Mouse (Mus musculus) embryonic stem cell, embryonic (primary cell): ENCODE data around the gene Trpm3.
"Not testable (repeated sequence)": the region's sequence is repeated elsewhere in the genome, so short reads cannot be mapped to it uniquely, and the experiment has no call there.

Experiments used
- CTCF ChIA-PET, 4 experiments: fragments of 300-600 bp in 2 of 4; fragments of 350-600 bp in 2 of 4; sonication (Branson Sonifier 250); formaldehyde crosslinking; loops; one replicate each; lab custom pipeline; 2022; ENCODE audit warnings: inconsistent platforms in 2 of 4; lab: Charles Lee
- POLR2A ChIA-PET, 4 experiments: fragments of 300-600 bp in 2 of 4; fragments of 350-600 bp in 2 of 4; sonication (Branson Sonifier 250); formaldehyde crosslinking; loops; one replicate each; lab custom pipeline; 2022; ENCODE audit warnings: antibody characterized with exemption in 4 of 4, inconsistent platforms in 1 of 4; lab: Charles Lee

Gene Trpm3

GRCm38 (mm10) chr19:22994531-22994930 is 855.7 kb downstream of the Trpm3 start:
- ChIA-PET CTCF (no interaction called here), POLR2A (interaction anchor here in 1 of 4 experiments (0.7 kb wide), 1 partner anchor 264 kb away, joined by 4 read pairs; no protein-coding TSS in a partner anchor)

- CTCF ChIA-PET: interaction anchor here in 1 of 4 experiments (1.2 kb wide), 1 partner anchor 60 kb away, joined by 3 read pairs; no protein-coding TSS in a partner anchor
- POLR2A ChIA-PET: interaction anchor here in 2 of 4 experiments (0.8 to 2.6 kb wide), 4 partner anchors 18 to 136 kb away, joined by 3 to 9 read pairs (median 3); no protein-coding TSS in a partner anchor
Measured at GRCm38 (mm10) chr19:23000293-23000692, 861.4 kb downstream of the Trpm3 start.

- CTCF ChIA-PET: interaction anchor here in 1 of 4 experiments (1.6 kb wide), 1 partner anchor 12 kb away, joined by 4 read pairs; no protein-coding TSS in a partner anchor
- POLR2A ChIA-PET: no interaction called here
Measured at GRCm38 (mm10) chr19:23003861-23004260, 865.0 kb downstream of the Trpm3 start.

- ChIA-PET POLR2A (interaction anchor here in 1 of 4 experiments (0.9 to 2.2 kb wide), 4 partner anchors 10 to 171 kb away, joined by 3 to 11 read pairs (median 6); partner anchors contain the start of gene Klf9), CTCF (interaction anchor here in 3 of 4 experiments (0.7 to 2.9 kb wide), 4 partner anchors 10 to 90 kb away, joined by 3 to 9 read pairs (median 4); no protein-coding TSS in a partner anchor)
Measured at GRCm38 (mm10) chr19:23005851-23006250, 867.0 kb downstream of the Trpm3 start.

- ChIA-PET POLR2A (interaction anchor here in 2 of 4 experiments (0.6 to 2.2 kb wide), 10 partner anchors 7 to 170 kb away, joined by 3 to 11 read pairs (median 4); partner anchors contain the start of gene Klf9 (in 1 of the 2)), CTCF (interaction anchor here (0.6 to 2.9 kb wide), 6 partner anchors 9 to 247 kb away, joined by 3 to 9 read pairs (median 4); no protein-coding TSS in a partner anchor)
Measured at GRCm38 (mm10) chr19:23006517-23007273, 867.8 kb downstream of the Trpm3 start.

DNA sequence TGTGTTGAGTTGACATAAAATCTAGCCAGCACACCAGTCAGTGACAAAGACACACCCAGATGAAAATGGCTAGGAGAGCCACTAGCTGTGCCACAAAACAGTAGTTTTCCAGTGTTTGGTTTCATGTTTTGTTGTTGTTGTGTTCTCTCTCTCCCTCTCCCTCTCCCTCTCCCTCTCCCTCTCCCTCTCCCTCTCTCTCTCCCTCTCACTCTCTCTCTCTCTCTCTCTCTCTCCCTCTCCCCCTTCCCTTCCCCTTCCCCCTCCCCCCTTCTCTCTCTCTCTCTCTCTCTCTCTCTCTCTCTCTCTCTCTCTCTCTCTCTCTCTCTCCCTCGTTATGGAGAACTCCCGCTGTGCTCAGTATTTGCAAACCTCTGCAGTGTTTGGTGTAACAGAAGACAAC is 874.8 kb downstream of the Trpm3 start:
- POLR2A ChIA-PET: interaction anchor here in 3 of 4 experiments (0.6 to 1.2 kb wide), 4 partner anchors 123 to 138 kb away, joined by 3 to 4 read pairs (median 3); partner anchors contain the start of gene Klf9 (in 1 of the 3)
- CTCF ChIA-PET: no interaction called here

- ChIA-PET CTCF (interaction anchor here (0.5 to 2.2 kb wide), 67 partner anchors 9 to 1057 kb away, joined by 3 to 18 read pairs (median 3); partner anchors contain the start of gene 1700028P14Rik (in 1 of the 4)), POLR2A (interaction anchor here (0.6 to 4.0 kb wide), 24 partner anchors 8 to 169 kb away, joined by 3 to 16 read pairs (median 4); no protein-coding TSS in a partner anchor)
Measured at GRCm38 (mm10) chr19:23015516-23015915, 876.7 kb downstream of the Trpm3 start.

- ChIA-PET CTCF (interaction anchor here in 2 of 4 experiments (0.7 to 1.6 kb wide), 3 partner anchors 52 to 304 kb away, joined by 3 to 8 read pairs (median 6); no protein-coding TSS in a partner anchor), POLR2A (interaction anchor here in 3 of 4 experiments (0.5 to 4.0 kb wide), 18 partner anchors 11 to 488 kb away, joined by 3 to 16 read pairs (median 4); no protein-coding TSS in a partner anchor)
Measured at GRCm38 (mm10) chr19:23018186-23018727, 879.4 kb downstream of the Trpm3 start.

- ChIA-PET POLR2A (interaction anchor here in 2 of 4 experiments (0.5 to 1.7 kb wide), 15 partner anchors 10 to 200 kb away, joined by 3 to 8 read pairs (median 3); no protein-coding TSS in a partner anchor), CTCF (interaction anchor here in 1 of 4 experiments (0.6 kb wide), 1 partner anchor 15 kb away, joined by 3 read pairs; no protein-coding TSS in a partner anchor)
Measured at GRCm38 (mm10) chr19:23022902-23023301, 884.1 kb downstream of the Trpm3 start.

GRCm38 (mm10) chr19:23023316-23023960 is 884.6 kb downstream of the Trpm3 start:
- POLR2A ChIA-PET: interaction anchor here (0.5 to 1.7 kb wide), 15 partner anchors 8 to 374 kb away, joined by 3 to 8 read pairs (median 3); no protein-coding TSS in a partner anchor
- CTCF ChIA-PET: interaction anchor here in 3 of 4 experiments (0.6 to 1.0 kb wide), 4 partner anchors 15 to 139 kb away, joined by 3 to 5 read pairs (median 3); no protein-coding TSS in a partner anchor

GRCm38 (mm10) chr19:23024821-23025220 is 886.0 kb downstream of the Trpm3 start:
- CTCF ChIA-PET: interaction anchor here in 1 of 4 experiments (0.7 kb wide), 1 partner anchor 318 kb away, joined by 4 read pairs; no protein-coding TSS in a partner anchor

DNA sequence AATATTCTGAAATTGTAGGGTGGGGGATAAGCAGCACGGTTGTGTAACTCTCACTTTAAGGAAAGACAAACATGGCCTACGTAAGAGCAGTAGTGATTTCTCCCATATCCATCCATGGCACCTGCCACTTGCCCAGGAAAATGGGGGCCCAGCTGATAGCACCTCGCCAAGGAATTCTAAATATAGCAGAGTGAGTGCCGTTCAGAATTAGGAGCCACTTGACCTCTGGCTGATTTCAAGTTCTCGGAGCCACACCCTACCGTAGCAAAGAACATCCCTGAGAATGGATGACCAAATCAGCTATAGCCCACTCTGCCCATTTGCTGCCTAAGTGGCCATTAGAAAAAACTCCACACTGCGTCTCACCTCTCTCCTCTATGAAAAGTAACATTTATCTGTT is 887.6 kb downstream of the Trpm3 start:
- ChIA-PET CTCF (interaction anchor here in 2 of 4 experiments (0.6 to 1.8 kb wide), 2 partner anchors 111 to 202 kb away, joined by 3 to 6 read pairs; no protein-coding TSS in a partner anchor), POLR2A (interaction anchor here in 3 of 4 experiments (0.6 to 2.5 kb wide), 7 partner anchors 11 to 127 kb away, joined by 3 to 15 read pairs (median 4); no protein-coding TSS in a partner anchor)

More at GRCm38 (mm10) chr19:23024821-23025220, 886.0 kb downstream of the Trpm3 start:
- POLR2A ChIA-PET: interaction anchor here in 1 of 4 experiments (0.8 to 1.1 kb wide), 2 partner anchors 41 to 111 kb away, joined by 3 to 4 read pairs; no protein-coding TSS in a partner anchor

DNA sequence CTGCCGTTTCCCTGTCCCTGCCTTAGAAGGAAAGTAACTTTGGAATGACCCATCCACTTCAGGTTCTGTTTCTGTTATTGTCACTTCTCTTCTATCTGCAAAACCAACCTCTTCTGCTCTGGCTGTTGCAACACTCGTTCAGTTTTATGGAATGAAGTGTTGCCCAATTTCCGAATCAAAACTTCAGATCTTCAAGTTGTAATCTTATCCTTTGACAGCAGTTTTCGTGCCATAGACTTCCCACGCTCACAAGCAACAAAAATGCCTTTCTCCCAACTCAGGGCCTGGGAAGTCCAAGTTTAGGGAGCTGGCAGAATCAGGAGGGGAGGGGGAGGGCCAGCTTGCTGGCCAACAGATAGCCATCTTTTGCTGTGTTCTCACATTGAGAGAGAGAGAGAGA is 889.4 kb downstream of the Trpm3 start:
- ChIA-PET POLR2A (interaction anchor here in 3 of 4 experiments (0.6 to 2.5 kb wide), 7 partner anchors 11 to 144 kb away, joined by 3 to 15 read pairs (median 4); no protein-coding TSS in a partner anchor), CTCF (interaction anchor here in 2 of 4 experiments (0.5 to 1.8 kb wide), 6 partner anchors 13 to 197 kb away, joined by 3 to 18 read pairs (median 6); no protein-coding TSS in a partner anchor)

DNA sequence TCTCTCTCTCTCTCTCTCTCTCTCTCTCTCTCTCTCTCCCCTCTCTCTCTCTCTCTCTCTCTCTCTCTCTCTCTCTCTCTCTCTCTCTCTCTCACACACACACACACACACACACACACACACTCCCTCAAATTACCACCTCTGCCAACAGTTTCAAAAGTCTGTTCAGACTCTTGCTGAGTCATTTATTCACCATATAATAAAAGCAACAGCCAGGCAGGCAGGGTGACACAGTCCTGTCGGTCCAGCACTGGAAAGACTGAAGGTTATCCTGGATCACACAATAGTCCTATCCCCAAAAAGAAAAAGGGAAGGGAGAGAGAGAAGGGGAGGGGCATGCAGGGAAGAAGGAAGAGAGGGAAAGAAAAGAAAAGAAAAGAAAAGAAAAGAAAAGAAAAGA is 894.5 kb downstream of the Trpm3 start:
- CTCF ChIA-PET: not testable (repeated sequence)

GRCm38 (mm10) chr19:23034117-23034516 is 895.3 kb downstream of the Trpm3 start:
- CTCF ChIA-PET: interaction anchor here in 1 of 4 experiments (0.6 kb wide), 1 partner anchor 163 kb away, joined by 3 read pairs; no protein-coding TSS in a partner anchor
- POLR2A ChIA-PET: interaction anchor here in 3 of 4 experiments (0.6 to 2.6 kb wide), 7 partner anchors 11 to 129 kb away, joined by 3 to 7 read pairs (median 3); no protein-coding TSS in a partner anchor

More for the DNA sequence above, 894.5 kb downstream of the Trpm3 start:
- POLR2A ChIA-PET: interaction anchor here in 3 of 4 experiments (0.6 to 2.6 kb wide), 9 partner anchors 11 to 107 kb away, joined by 3 to 7 read pairs (median 3); no protein-coding TSS in a partner anchor

DNA sequence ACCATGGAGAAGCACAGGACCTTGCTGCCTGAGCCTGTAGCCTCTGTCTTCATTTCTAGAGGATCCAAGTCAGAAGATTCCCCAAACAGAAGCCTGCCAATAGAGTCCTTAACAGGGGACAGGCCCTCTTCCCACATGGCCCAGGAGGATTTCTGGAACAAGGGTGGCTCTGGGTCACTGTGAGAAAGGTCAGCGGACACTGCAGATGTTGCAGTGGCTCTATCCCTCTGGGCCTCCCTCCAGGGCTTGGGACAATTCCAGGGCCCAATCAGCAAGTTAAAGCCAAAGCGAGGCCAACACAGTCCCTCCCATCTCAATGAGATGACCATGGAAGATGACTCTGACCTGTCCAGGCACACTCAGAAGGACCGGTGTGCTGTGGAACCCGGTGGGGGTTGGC is 896.1 kb downstream of the Trpm3 start:
- ChIA-PET POLR2A (interaction anchor here in 2 of 4 experiments (1.0 to 2.6 kb wide), 10 partner anchors 12 to 128 kb away, joined by 3 to 13 read pairs (median 4); no protein-coding TSS in a partner anchor), CTCF (no interaction called here)
